Mouse (Mus musculus) right cerebral cortex, postnatal 10 days (tissue): ENCODE results near the gene Zfp287.

Experiments used
- DNase-seq, 2 experiments: peaks; one replicate each; pipeline ENCODE4 v3.0.0; 2021; ENCODE audit warnings: low spot score in 2 of 2

Gene Zfp287

DNA sequence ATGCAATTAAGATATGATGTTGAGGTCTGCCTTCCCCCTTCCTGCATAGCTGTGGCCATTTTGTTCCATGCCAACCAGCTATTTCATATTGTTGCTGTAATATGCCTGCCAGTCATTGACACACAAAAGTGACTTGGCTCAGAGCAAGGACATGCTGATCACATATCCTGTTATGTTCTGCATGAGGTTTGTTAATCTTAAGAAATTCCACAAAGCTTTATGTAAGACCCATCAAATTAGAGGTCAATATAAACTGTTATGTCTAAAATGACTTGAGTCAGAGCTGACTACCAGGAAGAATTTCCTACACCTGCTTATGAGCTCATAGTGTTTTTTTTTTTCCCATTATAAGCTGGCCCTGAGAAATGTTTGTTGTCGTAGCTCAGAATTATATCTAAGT lies 30.5 kb downstream of the Zfp287 start:
- DNase-seq: no peak

- no peak for DNase-seq
These were observed 32.0 kb downstream of the Zfp287 start for GRCm38 (mm10) chr11:62699749-62700148.

- DNase-seq: no peak
These were observed 36.6 kb downstream of the Zfp287 start for GRCm38 (mm10) chr11:62695126-62695525.

GRCm38 (mm10) chr11:62693299-62694184 lies 38.2 kb downstream of the Zfp287 start:
- DNase-seq: peak; percentile 59 to 60

GRCm38 (mm10) chr11:62691592-62691991 lies 40.1 kb downstream of the Zfp287 start:
- DNase-seq: no peak

GRCm38 (mm10) chr11:62679954-62680353 lies 51.8 kb downstream of the Zfp287 start:
- no peak for DNase-seq

DNA sequence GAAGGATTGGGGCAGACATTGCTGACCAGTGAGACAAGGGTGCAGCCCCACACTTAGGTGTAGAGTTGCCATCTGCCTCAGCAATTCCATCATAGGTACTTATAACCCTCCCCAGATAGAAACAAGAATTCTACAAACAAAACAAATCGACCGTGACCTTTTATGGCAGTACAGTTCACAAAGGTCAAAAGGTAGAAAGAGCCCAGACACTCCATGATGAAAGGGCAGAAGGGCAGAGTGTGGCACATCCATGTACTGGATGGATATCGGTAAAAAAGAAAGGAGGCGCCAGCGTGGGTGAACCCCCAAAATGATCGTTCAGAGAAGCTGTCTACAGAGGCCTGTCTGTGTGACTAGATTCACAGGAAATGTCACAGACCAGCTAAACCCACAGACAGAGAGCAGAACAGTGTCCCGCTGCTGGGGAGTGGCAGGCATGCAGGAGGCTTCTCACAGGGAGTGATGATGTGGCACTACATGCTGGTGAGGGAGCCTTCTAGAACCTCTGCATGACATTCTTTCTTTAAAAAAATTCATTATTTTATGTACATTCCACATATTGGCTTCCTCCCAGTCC lies 52.8 kb downstream of the Zfp287 start:
- DNase-seq: no peak

GRCm38 (mm10) chr11:62676290-62676596 lies 55.5 kb downstream of the Zfp287 start:
- DNase-seq: no peak

DNA sequence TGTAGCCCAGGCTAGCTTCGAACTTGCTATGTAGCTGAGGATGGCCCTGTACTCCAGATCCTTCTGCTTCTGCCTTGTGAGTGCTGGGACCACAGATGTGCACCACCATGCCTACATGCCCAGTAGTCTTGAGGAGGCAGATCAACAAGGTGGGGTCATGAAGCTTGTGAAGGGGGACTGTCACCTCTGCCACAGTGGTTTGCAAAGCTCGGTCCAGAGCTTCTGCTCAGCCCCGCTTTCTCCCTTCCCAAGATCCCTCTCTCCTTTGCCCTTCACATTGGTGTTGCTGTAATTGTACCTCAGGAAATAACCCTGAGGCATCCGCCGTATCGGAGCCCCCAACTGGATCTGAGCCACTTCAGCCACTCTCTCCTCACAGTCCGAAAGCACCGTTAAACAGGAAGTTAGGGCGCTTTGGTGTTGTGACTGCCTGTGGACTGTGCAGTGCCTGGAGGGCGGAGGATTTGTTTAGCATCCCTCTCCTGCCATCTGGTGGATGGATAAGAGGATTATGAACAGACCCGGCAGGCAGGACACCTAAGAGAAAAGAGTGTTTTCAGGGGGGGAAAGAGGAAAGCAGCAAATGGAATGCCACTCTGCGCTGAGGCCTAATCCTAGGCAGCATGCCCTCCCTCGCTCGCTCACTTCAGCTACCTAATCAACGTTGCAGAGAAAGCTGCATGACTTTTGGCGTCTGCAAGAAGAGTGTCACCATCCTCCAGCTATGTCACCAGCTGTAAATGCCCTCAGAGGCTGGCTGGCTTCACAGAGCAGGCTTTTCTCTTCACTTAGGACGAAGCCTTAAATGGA lies 56.0 kb downstream of the Zfp287 start:
- DNase-seq: peak; percentile 82 to 83

- no peak for DNase-seq
These were observed 61.7 kb downstream of the Zfp287 start for GRCm38 (mm10) chr11:62670006-62670405.

GRCm38 (mm10) chr11:62669471-62669870 lies 62.2 kb downstream of the Zfp287 start:
- DNase-seq: peak; percentile 64 to 70

DNA sequence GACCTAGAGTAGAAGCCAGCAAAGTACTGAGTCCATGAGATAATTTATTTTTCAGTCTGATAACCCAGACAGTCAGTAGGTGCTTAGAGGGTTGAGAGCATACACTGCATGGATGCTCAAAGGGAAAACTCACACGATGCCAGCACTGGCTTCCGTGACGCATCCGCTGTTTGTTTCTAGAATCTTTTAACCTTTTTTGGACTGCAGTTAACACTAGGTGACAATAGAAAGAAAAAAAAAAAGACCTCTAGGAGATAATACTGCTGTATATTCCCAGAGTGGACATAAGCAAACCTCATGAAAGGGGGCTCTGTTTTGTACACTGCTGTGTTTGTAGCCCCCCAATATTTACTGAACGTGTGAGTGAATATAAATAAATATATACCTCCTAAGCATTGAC lies 62.7 kb downstream of the Zfp287 start:
- DNase-seq: no peak

- DNase-seq: no peak
These were observed 67.5 kb downstream of the Zfp287 start for GRCm38 (mm10) chr11:62664250-62664649.

GRCm38 (mm10) chr11:62660885-62661284 lies 70.8 kb downstream of the Zfp287 start:
- DNase-seq: no peak

- DNase-seq: no peak
These were observed 79.6 kb downstream of the Zfp287 start for GRCm38 (mm10) chr11:62652080-62652479.

DNA sequence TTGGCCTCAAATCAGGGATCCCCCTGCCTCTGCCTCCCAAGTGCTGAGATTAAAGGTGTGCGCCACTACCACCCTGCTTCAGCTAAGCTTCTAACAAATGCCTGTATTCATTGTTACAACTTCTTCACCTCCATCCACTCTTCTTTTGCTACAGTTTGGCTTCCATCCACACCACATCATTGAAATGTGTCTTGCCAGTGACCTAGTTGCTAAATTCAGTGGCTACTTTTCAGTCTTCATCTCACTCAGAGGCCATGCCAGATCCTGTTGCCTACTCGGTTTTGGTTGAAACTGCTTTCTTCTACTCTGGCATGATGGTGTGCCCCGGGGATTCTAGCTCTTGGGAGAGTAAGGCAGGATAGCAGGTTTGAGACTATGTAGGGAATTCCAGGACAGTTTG lies 80.1 kb downstream of the Zfp287 start:
- DNase-seq: no peak
